Mouse (Mus musculus) stomach, embryonic 16.5 days (tissue): ENCODE data around the gene Prrc2b. TPM values are rescaled to one million over a fixed set of nuclear protein-coding genes. Genes with fewer than 3 reads are reported as not detected.

Experiments
- ATAC-seq: fragments of 200-750 bp; cut with Nextera tagmentation; 2 replicates; pipeline ENCODE4 v1.8.0; 2017; ENCODE audit warnings: moderate number of reproducible peaks, moderate TSS enrichment; ENCODE audit not compliant: insufficient read depth, low FRiP score
- H3K27ac ChIP-seq: fragments of 300-500 bp; sonication (generic); 2 replicates; pipeline ENCODE4 v1.5.1; 2014; ENCODE audit warnings: low read length
- H3K27me3 ChIP-seq: fragments of 300-500 bp; sonication (generic); 2 replicates; pipeline ENCODE4 v1.6.1; 2014; ENCODE audit warnings: low read length, control low read depth, mixed read lengths; ENCODE audit not compliant: control insufficient read depth, insufficient read depth
- H3K36me3 ChIP-seq: fragments of 300-500 bp; sonication (generic); 2 replicates; pipeline ENCODE4 v1.6.1; 2014; ENCODE audit warnings: low read length; ENCODE audit not compliant: control insufficient read depth, insufficient read depth
- H3K4me1 ChIP-seq: fragments of 300-500 bp; sonication (generic); 2 replicates; pipeline ENCODE4 v1.6.1; 2014; ENCODE audit warnings: low read length, control low read depth, mixed read lengths; ENCODE audit not compliant: control insufficient read depth, insufficient read depth
- H3K4me2 ChIP-seq: fragments of 300-500 bp; sonication (generic); 2 replicates; pipeline ENCODE4 v1.6.1; 2014; ENCODE audit warnings: low read depth, low read length, mixed read lengths
- H3K4me3 ChIP-seq: fragments of 300-500 bp; sonication (generic); replicated peaks from 2 replicates; pipeline ENCODE4 v1.5.1; 2014; ENCODE audit warnings: mild to moderate bottlenecking, low read length
- H3K9ac ChIP-seq: fragments of 300-500 bp; sonication (generic); 2 replicates; pipeline ENCODE4 v1.6.1; 2014; ENCODE audit warnings: low read length
- H3K9me3 ChIP-seq: fragments of 300-500 bp; sonication (generic); replicated peaks from 2 replicates; pipeline ENCODE4 v1.6.1; 2016; ENCODE audit warnings: low read length, control low read depth; ENCODE audit not compliant: control insufficient read depth
- WGBS: fragments of 180-500 bp; shearing (Covaris S2); extraction: QIAGEN DNeasy Blood & Tissue Kit; methylation state at CpG from one replicate; pipeline ENCODE4 v1.1.7; 2014; 5-methylcytosine and 5-hydroxymethylcytosine counted together
- polyA plus RNA-seq: library from polyadenylated mRNA; unstranded; fragments of >200 nt; fragmentation: Nextera tagmentation; extraction: Ambion mirVana; gene quantifications from 2 replicates; pipeline ENCODE4 v1.2.1, GENCODE M21; 2015

The Prrc2b gene
- polyA plus RNA-seq, 1 experiment from 2014 or later, result 27.3 TPM

DNA sequence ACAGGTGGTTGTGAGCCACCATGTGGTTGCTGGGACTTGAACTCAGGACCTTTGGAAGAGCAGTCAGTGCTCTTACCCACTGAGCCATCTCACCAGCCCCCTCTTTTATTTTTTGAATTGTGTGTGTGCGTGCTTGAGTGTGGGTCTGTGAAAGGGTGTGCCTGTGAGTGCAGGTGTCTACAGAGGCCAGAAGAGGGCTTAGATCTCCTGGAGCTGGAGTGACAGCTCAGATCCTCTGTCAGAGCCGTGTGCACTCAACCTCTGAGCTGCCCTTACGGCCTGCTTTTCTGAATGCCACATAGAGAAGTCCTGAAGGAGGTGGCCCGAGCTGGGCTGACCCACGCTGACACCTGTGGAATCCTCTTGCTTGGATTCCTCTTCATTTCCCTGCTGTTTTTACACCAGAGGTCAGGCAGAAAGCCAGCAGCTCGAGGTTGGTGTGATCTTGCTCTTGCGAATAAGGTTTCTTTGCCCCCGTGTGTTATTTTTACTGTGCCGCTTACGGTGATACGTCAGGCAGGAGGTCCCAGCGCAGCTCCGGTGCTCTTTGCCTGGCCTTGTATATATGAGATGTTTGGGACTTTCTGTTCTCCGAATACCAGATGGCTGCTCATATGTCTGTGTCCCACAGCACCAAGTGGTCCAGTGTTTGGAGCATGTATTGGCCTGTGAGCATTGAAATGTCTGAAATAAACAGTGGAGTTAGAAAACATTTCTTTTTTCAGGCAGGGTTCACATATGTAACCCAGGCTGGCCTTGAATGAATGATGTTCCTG is 21.0 kb downstream of the Prrc2b start:
- H3K27ac ChIP-seq, result peak overlapping the region; percentile 36; the same call in 1 of the 2 replicates

DNA sequence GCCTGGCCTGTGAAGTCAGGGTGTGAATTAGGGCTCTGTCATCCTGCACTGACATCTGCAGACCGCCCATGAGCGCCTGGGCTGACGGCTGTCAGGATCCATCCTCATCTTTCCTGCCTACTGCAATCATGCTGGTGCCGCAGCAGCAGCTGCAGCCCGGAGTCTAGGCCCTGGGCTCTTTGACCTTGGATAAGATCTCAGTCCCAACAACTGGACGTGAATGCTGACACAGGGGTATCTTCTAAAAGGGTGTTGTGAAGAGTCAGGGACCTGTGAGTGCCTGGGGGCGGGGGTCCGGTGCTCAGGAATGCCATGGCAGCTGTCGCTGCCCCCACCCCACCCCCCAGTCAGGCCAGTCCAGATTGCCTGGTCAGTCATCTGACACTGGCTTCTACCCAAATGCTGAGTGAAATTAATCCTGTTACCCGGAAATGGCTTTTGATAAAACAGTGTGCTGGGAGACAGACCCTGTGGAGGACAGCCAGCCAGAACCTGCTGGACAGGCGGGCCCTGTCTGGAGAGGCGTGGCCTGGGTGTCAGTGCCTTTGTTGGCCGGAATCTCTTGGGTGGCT is 23.4 kb downstream of the Prrc2b start:
- Histone ChIP-seq H3K4me1 (peaks cover 66% of the 10 kb centered on the region), H3K9ac (peak overlapping the region; percentile 54), H3K27ac (peak overlapping the region; percentile 88), H3K4me3 (peak overlapping the region; percentile 7; the same call in 1 of the 2 replicates), H3K36me3 (no peaks in the 10 kb centered on the region), H3K9me3 (no peaks in the 10 kb centered on the region), H3K4me2 (peak overlapping the region; percentile 28), H3K27me3 (no peaks in the 10 kb centered on the region)
- ATAC-seq, result peak; percentile 83
- 9% methylated on average over 13 of the region's 13 CpGs for WGBS

More for the DNA sequence above, 21.0 kb downstream of the Prrc2b start:
- no peaks in the 10 kb centered on the region for H3K27me3 ChIP-seq
- WGBS, result 64% methylated on average over 14 of the region's 14 CpGs
- H3K36me3 ChIP-seq, result no peaks in the 10 kb centered on the region
- H3K9me3 ChIP-seq, result no peaks in the 10 kb centered on the region
- H3K9ac ChIP-seq, result no peak overlapping the region
- no peak for ATAC-seq
- no peak overlapping the region for H3K4me2 ChIP-seq
- peaks cover 71% of the 10 kb centered on the region for H3K4me1 ChIP-seq
- H3K4me3 ChIP-seq, result no peak overlapping the region

DNA sequence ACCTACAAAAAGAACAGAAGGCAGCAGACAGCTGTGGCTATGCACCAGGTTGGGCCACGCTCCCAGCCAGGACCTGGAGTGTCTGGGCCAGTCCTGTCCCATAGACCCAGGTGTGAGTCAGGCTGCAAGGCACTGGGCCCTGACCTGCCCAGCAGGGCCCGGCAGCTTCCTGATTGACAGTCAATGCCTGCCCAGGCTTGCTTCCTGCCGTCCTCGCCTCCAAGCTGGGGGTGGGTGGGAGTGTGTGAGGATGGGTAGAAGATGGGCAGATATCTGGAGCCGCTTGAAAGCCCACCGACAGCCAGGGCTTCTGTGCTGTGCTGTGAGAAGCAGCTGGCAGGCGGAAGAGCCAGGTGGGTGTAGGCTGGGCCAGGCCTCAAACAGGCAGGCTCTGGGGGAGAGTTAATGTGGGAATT is 24.2 kb downstream of the Prrc2b start:
- peak; percentile 80 for ATAC-seq
- WGBS, result 20% methylated on average over 7 of the region's 7 CpGs

DNA sequence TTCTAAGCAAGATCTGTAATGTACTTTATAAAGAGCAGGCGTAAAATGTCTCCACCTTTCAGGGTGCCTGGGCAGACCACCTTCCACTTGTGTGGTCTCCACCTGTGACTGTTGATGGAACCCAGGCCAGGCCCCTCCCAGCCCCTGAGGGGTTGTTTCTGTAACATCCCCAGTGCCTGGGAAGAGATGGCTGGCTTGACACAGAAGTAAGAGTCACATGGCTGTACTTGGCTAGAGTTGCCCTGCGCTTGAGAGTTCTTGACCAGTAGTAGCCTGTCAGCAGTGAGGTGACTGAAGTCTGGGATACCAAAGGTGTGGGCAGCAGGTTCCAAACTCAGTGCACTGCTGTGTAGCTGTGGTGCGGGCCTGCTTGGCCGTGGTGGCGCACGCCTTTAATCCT is 24.6 kb downstream of the Prrc2b start:
- Histone ChIP-seq H3K27me3 (no peaks in the 10 kb centered on the region), H3K4me3 (peak overlapping the region; percentile 0; the same call in 1 of the 2 replicates), H3K36me3 (no peaks in the 10 kb centered on the region), H3K4me2 (peak overlapping the region; percentile 28), H3K9me3 (no peaks in the 10 kb centered on the region), H3K4me1 (peaks cover 62% of the 10 kb centered on the region), H3K9ac (peak overlapping the region; percentile 5; the same call in 1 of the 2 replicates), H3K27ac (peak overlapping the region; percentile 88)
- ATAC-seq, result no peak
- WGBS, result 85% methylated on average over 6 of the region's 6 CpGs

More for the DNA sequence above, 24.2 kb downstream of the Prrc2b start:
- Histone ChIP-seq H3K9ac (peak overlapping the region; percentile 5), H3K27ac (peak overlapping the region; percentile 88), H3K4me1 (peaks cover 61% of the 10 kb centered on the region), H3K27me3 (no peaks in the 10 kb centered on the region), H3K9me3 (no peaks in the 10 kb centered on the region), H3K4me3 (peak overlapping the region; percentile 0; the same call in 1 of the 2 replicates), H3K4me2 (peak overlapping the region; percentile 28), H3K36me3 (no peaks in the 10 kb centered on the region)

DNA sequence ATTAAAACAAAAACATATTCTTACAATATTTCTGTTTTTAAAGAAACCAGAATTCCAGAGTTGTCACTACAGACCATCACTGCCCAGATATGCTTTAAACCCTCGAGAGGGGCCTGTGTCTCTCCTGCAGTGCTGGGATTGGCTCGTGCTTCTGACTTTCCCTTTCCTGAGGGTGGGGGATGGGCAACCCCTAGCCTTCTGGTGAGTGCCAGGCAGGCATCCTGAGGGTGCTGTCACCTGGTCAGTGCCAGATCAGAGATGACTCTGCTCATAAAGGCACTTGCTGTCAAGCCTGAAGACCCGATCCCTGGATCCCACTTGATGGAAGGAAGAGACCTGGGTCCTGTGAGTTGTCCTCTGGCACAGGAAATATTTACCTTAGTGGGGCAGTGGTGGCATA is 26.0 kb downstream of the Prrc2b start:
- no peaks in the 10 kb centered on the region for H3K27me3 ChIP-seq
- no peaks in the 10 kb centered on the region for H3K9me3 ChIP-seq
- no peak overlapping the region for H3K27ac ChIP-seq
- 40% methylated on average over 3 of the region's 3 CpGs for WGBS
- peaks cover 66% of the 10 kb centered on the region for H3K4me1 ChIP-seq
- H3K4me2 ChIP-seq, result no peak overlapping the region
- no peaks in the 10 kb centered on the region for H3K36me3 ChIP-seq
- H3K4me3 ChIP-seq, result no peak overlapping the region
- no peak for ATAC-seq
- H3K9ac ChIP-seq, result no peak overlapping the region

DNA sequence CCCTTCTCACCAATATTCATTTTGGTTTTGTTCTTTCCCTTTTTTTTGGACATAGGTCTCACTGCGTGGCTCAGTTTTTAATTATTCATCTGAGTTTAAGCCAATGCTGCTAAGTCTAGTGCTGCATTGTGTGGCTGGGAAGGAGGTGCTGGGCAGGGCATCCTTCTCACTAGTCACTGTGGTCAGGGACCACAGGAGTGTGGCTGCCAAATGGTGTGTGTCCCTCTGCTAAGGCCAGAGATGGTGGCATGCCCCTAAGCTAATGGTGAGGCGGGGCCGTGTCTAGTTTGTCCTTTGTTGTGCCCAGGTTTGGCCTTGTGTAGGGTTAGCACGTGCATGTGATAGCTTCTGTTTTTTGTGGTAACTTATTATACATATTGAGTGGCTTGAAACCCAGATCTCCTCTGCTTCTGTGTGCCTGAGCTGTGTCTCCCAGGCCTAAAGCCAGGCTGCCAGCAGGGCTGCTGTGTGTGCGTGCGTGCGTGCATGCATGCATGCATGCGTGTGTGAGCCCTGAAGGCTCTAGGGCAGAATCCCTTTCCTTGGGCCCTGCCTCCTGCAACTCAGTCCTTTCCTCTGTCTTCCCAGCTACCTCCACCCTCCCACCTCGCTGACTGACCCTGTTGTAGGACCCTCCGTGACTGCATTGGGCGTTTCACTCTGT is 26.6 kb downstream of the Prrc2b start:
- WGBS, result 80% methylated on average over 11 of the region's 11 CpGs
- Histone ChIP-seq H3K9me3 (no peaks in the 10 kb centered on the region), H3K4me2 (no peak overlapping the region), H3K36me3 (no peaks in the 10 kb centered on the region), H3K4me3 (no peak overlapping the region), H3K27ac (no peak overlapping the region), H3K4me1 (peaks cover 68% of the 10 kb centered on the region), H3K9ac (no peak overlapping the region), H3K27me3 (no peaks in the 10 kb centered on the region)
- no peak for ATAC-seq

DNA sequence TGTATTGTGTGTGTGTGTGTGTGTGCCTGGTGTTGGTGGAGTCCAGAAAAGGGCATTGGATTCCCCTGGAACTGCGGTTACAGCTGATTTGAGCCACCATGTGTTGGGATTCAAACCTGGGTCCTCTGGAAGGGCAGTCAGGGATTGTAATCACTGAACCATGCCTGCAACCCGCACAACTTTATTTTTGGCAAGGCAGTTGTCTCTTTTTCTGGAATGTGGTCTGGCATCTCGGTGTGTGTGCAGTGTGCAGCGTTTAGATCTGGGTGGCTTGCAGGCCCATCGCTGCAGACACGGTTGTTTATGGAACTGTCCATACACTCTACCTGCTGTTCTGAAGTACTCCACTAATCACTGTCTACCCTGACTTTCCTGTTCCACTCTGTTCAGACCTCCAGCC is 28.5 kb downstream of the Prrc2b start:
- no peak for ATAC-seq
- Histone ChIP-seq H3K27ac (no peak overlapping the region; the same call in 1 of the 2 replicates), H3K27me3 (no peaks in the 10 kb centered on the region), H3K4me3 (no peak overlapping the region), H3K9me3 (no peaks in the 10 kb centered on the region), H3K4me1 (peaks cover 64% of the 10 kb centered on the region), H3K9ac (no peak overlapping the region), H3K36me3 (no peaks in the 10 kb centered on the region), H3K4me2 (no peak overlapping the region)
- 24% methylated on average over 6 of the region's 6 CpGs for WGBS

DNA sequence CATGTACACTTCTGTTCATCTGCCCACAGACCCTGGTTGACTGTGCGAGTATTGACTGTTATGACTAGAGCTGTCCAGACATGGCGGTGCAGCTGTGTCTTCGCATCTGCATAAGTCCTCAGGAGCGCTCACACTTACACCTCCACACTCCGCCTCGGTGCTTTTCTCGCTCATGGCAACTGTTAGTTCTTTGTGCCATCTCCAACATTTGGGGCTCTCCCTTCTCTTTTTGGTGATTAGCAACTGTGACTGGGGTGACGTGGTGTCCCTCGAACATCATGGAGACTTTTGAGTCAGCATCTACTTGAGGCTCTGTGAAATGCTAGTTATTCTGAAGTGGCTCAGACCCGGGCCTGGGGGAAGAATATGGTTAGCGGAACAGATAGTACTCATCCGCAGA is 29.2 kb downstream of the Prrc2b start:
- WGBS, result 89% methylated on average over 12 of the region's 12 CpGs
- Histone ChIP-seq H3K9me3 (no peaks in the 10 kb centered on the region), H3K4me2 (no peak overlapping the region), H3K4me1 (peaks cover 56% of the 10 kb centered on the region), H3K4me3 (no peak overlapping the region), H3K9ac (no peak overlapping the region), H3K27ac (no peak overlapping the region), H3K36me3 (no peaks in the 10 kb centered on the region), H3K27me3 (no peaks in the 10 kb centered on the region)
- ATAC-seq, result no peak

DNA sequence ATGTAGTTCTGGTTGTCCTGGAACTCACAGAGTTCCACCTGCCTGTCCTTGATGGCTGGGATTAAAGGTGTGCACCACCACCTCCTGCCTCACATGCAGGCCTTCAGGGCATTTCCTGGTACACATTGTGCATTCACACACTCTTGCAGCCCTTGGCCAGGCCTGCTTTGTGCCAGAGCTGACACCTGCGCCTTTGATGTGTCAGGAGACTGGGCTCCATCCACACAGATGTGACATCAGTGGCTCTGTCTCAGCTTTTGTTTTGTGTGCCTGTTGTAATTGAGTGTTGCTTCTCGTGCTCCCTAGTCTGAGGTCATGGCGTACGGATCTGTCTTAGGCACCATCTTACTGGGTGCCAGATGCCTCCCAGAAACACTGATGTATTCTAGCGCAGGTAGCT is 30.5 kb downstream of the Prrc2b start:
- H3K9me3 ChIP-seq, result no peaks in the 10 kb centered on the region
- H3K27ac ChIP-seq, result peak overlapping the region; percentile 26; the same call in 1 of the 2 replicates
- H3K36me3 ChIP-seq, result no peaks in the 10 kb centered on the region
- H3K9ac ChIP-seq, result no peak overlapping the region
- peaks cover 51% of the 10 kb centered on the region for H3K4me1 ChIP-seq
- no peaks in the 10 kb centered on the region for H3K27me3 ChIP-seq
- 73% methylated on average over 5 of the region's 5 CpGs for WGBS
- H3K4me3 ChIP-seq, result no peak overlapping the region
- ATAC-seq, result no peak
- no peak overlapping the region for H3K4me2 ChIP-seq
